Mouse (Mus musculus) forebrain, embryonic 10.5 days (tissue): ENCODE data around the gene Krt78. TPM values are rescaled to one million over a fixed set of nuclear protein-coding genes. Genes with fewer than 3 reads are reported as not detected.
A peak's percentile ranks its signal among the peaks of the same experiment; 100 is the strongest.

Source experiments
- DNase-seq: peaks from one replicate; pipeline ENCODE4 v3.0.0-alpha.2; 2017; ENCODE audit warnings: low spot score; ENCODE audit errors: extremely low spot score
- H3K27ac ChIP-seq: fragments of 300-500 bp; sonication (generic); 2 replicates; pipeline ENCODE4 v1.5.1; 2016; ENCODE audit warnings: mild to moderate bottlenecking
- H3K27me3 ChIP-seq: fragments of 300-500 bp; sonication (generic); 2 replicates; pipeline ENCODE4 v1.6.1; 2016; ENCODE audit warnings: mild to moderate bottlenecking; ENCODE audit not compliant: poor library complexity, severe bottlenecking
- H3K36me3 ChIP-seq: fragments of 300-500 bp; sonication (generic); replicated peaks from 2 replicates; pipeline ENCODE4 v1.6.1; 2016; ENCODE audit warnings: mild to moderate bottlenecking, moderate library complexity
- H3K4me1 ChIP-seq: fragments of 300-500 bp; sonication (generic); 2 replicates; pipeline ENCODE4 v1.6.1; 2016
- H3K4me3 ChIP-seq: fragments of 300-500 bp; sonication (generic); 2 replicates; pipeline ENCODE4 v1.5.1; 2016; ENCODE audit warnings: mild to moderate bottlenecking, moderate library complexity
- H3K9me3 ChIP-seq: fragments of 300-500 bp; sonication (generic); 2 replicates; pipeline ENCODE4 v1.6.1; 2016; ENCODE audit warnings: mild to moderate bottlenecking, moderate library complexity
- WGBS: fragments of 180-500 bp; shearing (Covaris S2); methylation state at CpG from one replicate; pipeline ENCODE4 v1.1.7; 2016; 5-methylcytosine and 5-hydroxymethylcytosine counted together
- polyA plus RNA-seq: library from polyadenylated mRNA; unstranded; fragments of >200 nt; fragmentation: Nextera tagmentation; extraction: Ambion mirVana; gene quantifications from 2 replicates; pipeline ENCODE4 v1.2.1, GENCODE M21; 2016

Krt78 gene
- polyA plus RNA-seq, 1 experiment from 2014 or later = not detected

DNA sequence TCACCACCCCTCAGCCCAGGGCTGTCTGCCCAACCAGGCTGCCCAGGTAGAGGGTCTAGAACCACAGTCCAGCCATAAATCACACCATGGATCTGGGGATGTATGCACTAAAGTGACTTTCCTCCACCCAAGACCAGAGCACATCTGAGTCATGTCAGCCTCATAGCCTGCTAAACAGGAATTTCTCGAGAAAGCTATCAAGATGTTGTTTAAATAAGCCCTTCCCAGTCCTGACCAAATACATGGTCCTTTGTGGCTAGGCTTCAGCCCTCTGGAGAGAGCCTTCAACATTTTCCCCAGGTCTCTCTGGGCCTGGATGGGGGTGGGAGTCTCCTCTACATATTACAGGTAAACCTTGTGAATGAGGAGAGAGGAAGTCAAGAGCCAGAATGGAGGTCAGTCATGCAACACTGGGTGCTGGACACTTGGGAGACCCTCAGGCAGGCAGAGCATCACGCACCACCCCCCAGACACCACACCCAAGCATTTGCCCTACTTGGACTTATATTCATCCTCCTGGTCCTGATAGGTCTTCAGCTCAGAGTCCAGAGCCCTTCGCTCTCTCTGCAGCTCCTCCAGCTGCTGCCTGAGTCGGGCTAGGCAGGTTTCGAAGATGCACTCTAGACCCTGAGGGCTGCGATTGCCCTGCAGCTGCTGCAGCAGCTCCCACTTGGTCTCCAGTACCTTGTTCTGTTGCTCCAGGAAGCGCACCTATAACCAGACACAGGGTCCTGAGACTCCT, 1.2 kb downstream of the Krt78 start:
- no peaks in the 10 kb centered on the region for H3K27me3 ChIP-seq
- no peaks in the 10 kb centered on the region for H3K4me1 ChIP-seq
- no peaks in the 10 kb centered on the region for H3K36me3 ChIP-seq
- no peaks in the 10 kb centered on the region for H3K9me3 ChIP-seq
- no peak overlapping the region for H3K4me3 ChIP-seq
- 90% methylated on average over 7 of the region's 7 CpGs for WGBS
- no peak overlapping the region for H3K27ac ChIP-seq
- no peak for DNase-seq

DNA sequence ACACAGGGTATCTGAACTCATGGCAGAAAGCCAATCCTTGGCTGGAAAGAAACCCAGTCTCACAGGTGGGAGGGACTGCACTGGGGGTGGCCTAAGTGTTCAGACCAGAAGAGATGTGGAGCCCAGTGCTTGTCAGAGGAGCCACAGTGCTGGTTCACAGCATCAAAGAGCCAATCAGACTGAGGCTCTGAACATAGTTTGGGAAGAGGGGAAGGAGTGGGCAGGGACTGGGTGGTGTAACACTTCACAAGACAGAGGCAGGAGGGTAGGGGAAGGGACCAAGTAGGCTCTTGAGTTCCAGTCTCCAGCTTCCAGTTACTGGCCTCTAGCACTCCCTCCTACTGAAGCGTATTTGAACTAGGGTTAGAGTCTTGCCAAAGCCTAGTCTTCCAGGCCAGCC, 8.7 kb downstream of the Krt78 start:
- Histone ChIP-seq H3K9me3 (no peaks in the 10 kb centered on the region), H3K27ac (no peak overlapping the region), H3K4me3 (no peak overlapping the region), H3K4me1 (0 out of 2 replicates have a peak, but pooled peaks cover 3% of the 10 kb centered on the region), H3K36me3 (no peaks in the 10 kb centered on the region), H3K27me3 (no peaks in the 10 kb centered on the region)
- WGBS = 89% methylated on average over 1 of the region's 1 CpGs
- DNase-seq = no peak

DNA sequence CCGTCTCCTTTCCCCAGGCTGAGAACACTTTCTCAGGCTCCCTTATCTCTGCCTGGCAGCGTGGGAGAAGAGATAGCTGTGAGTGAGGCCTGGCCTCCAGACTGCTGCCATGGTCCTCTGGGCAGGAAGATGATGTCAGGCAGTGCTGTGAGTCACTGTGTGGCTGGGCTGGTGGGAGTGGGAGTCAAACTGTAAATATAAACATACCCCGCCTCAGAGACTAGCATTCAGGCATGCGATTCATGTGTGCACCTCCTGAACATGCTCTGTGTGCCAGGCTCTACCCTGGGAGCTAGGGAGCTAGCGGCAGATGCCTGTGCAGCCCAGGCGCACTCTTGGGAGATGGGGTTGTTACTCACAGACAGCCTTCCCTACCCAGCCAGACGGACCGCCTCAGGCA, 12.1 kb downstream of the Krt78 start:
- DNase-seq = no peak
- peaks cover 7% of the 10 kb centered on the region; the same call in 1 of the 2 replicates for H3K4me1 ChIP-seq
- H3K4me3 ChIP-seq = no peak overlapping the region
- H3K27me3 ChIP-seq = no peaks in the 10 kb centered on the region
- 79% methylated on average over 8 of the region's 8 CpGs for WGBS
- H3K36me3 ChIP-seq = no peaks in the 10 kb centered on the region
- no peaks in the 10 kb centered on the region for H3K9me3 ChIP-seq
- H3K27ac ChIP-seq = no peak overlapping the region

DNA sequence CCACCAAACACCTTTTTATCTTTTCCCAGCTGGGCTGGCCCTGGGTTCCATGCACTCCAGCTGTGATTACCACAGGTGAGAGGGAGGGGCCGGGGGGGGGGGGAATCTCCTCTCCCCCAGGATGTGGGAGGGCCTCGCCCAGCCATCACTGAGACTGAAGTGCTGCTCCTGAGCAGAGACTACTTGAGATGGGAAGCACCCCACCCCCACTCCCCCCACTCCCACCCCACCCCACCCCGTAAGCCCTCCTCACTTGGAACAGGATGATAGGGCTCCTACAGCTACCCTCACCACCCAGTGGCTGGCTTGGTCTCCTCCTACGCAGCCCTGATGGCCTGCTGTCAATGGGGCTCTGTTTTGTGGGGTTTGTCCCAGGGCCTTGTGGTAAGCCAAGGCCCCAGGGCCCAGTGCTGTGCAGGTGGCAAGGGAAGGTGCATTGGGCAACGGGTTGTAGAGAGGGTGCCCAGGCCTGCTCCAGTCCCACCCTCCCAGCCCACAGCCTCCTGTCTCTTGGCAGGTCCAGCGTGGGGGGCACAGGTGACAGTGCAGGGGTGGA, 13.7 kb downstream of the Krt78 start, which contains the start of gene Krt79:
Gene Krt79 (minus strand): TSS at position 51 of the 556 bp plus-strand sequence.
- Histone ChIP-seq H3K4me3 (no peak within 1 kb of the TSS), H3K4me1 (peaks cover 7% of the 10 kb centered on the region; the same call in 1 of the 2 replicates), H3K9me3 (no peaks in the 10 kb centered on the region), H3K27ac (peak within 1 kb of the TSS; percentile 15; the same call in 1 of the 2 replicates), H3K36me3 (no peaks in the 10 kb centered on the region), H3K27me3 (no peaks in the 10 kb centered on the region)
- DNase-seq = no peak
- WGBS = 71% methylated on average over 6 of the region's 6 CpGs

DNA sequence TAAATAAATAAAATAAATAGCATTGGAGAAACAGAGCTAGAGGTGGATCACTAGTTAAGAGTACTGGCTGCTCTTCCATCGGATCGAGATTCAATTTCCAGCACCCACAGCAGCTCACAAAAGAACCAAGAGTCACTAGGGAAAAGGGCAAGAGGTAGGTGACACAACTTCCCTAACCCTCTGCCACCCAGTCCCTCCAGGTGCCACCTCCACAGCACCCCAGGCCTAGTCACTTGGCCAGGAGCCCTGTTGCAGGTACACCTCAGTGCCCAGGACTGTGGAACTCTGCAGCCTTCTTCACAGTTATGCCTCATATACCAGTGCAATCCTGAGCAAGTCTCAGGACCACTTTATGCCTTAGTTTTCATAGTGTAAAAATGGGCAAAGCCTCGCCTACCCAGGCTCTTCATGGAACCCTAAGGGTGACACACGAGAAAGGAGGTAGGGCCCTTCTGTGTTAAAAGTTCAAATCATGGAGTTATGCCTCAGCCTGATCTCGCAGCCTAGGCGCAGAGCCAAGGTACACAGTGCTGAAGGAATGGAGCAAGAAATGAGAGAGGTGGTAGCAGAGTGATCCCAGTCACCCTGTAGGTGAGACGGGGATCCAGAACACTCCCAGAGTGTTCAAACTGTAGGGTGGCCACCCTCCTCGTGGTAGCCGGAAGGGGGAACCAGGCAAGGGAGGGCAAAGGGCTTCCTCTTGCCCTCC, 15.3 kb downstream of the Krt78 start:
- Histone ChIP-seq H3K27me3 (no peaks in the 10 kb centered on the region), H3K4me1 (peaks cover 7% of the 10 kb centered on the region; the same call in 1 of the 2 replicates), H3K9me3 (no peaks in the 10 kb centered on the region), H3K27ac (no peak overlapping the region), H3K4me3 (no peak overlapping the region), H3K36me3 (no peaks in the 10 kb centered on the region)
- WGBS = 90% methylated on average over 9 of the region's 9 CpGs
- DNase-seq = no peak

DNA sequence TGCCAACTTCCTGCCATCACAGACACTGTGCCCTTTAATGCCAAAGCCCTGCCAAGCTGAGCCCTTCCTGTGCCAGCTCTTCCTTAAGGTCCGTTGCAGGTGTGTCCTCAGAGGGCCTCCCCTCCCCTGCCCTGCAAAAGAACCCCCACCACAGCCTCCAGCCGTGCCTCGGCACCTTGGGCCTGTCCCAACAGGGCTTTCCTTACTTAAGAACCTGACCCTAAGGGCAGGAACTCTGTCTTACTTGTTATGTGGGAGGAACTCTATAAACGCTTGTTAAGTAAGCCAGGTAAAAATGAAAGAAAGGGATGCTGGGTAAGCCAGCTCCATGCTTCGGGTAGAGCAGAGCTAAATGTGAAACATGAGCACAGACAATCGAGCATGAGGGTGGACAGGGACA, 21.1 kb downstream of the Krt78 start:
- Histone ChIP-seq H3K36me3 (no peaks in the 10 kb centered on the region), H3K4me3 (no peak overlapping the region), H3K4me1 (peaks cover 20% of the 10 kb centered on the region), H3K27me3 (peaks cover 41% of the 10 kb centered on the region), H3K9me3 (no peaks in the 10 kb centered on the region), H3K27ac (no peak overlapping the region)
- 82% methylated on average over 6 of the region's 6 CpGs for WGBS
- no peak for DNase-seq

DNA sequence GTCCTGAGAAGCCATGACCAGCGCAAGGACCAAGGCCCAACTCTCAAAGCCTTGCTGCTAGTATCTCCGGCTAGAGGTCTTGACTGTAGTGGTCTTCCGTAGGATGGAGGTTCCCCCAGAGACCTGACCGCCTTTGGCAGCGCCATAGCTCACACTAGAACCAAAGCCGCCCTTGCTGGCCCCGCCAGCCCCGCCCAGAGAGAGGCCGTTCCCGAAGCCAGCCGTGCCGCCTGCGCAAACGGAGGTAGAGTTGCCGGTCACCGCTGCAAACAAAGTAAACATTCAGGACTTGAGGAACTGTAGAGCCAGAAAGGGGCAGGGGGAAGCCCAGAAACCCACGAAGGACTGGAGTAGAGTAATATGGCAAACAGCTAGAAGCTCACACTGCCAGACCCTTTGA, 24.4 kb downstream of the Krt78 start:
- peaks cover 46% of the 10 kb centered on the region for H3K27me3 ChIP-seq
- 4% methylated on average over 17 of the region's 17 CpGs for WGBS
- H3K4me3 ChIP-seq = peak overlapping the region; percentile 39
- no peaks in the 10 kb centered on the region for H3K9me3 ChIP-seq
- 0 out of 2 replicates have a peak overlapping the region, but pooled peaks have one; percentile 9 for H3K27ac ChIP-seq
- DNase-seq = peak; percentile 29
- no peaks in the 10 kb centered on the region for H3K36me3 ChIP-seq
- peaks cover 20% of the 10 kb centered on the region for H3K4me1 ChIP-seq

DNA sequence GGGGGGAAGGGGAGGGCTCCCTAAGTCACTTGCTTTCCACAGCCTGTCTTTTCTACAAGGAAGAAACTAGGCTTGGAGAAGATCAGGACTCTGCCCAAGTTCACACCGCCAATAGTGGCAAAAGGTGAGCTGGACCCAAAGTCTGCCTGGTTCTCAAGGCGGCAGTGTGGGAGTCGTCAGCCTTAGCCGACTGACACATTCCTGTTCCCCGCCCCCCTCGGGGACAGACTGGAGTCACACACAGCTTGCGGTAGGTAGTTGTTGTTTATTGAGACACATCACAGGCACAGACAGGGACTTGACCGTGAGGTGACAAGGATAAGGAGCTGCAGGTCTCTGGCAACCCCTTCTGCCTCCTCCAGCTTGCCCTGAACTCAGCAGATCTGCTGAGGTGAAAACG, 25.0 kb downstream of the Krt78 start:
- H3K27me3 ChIP-seq = peaks cover 46% of the 10 kb centered on the region
- no peaks in the 10 kb centered on the region for H3K36me3 ChIP-seq
- no peak overlapping the region for H3K27ac ChIP-seq
- 22% methylated on average over 9 of the region's 9 CpGs for WGBS
- H3K4me3 ChIP-seq = peak overlapping the region; percentile 39
- no peak for DNase-seq
- H3K9me3 ChIP-seq = no peaks in the 10 kb centered on the region
- H3K4me1 ChIP-seq = peaks cover 20% of the 10 kb centered on the region

DNA sequence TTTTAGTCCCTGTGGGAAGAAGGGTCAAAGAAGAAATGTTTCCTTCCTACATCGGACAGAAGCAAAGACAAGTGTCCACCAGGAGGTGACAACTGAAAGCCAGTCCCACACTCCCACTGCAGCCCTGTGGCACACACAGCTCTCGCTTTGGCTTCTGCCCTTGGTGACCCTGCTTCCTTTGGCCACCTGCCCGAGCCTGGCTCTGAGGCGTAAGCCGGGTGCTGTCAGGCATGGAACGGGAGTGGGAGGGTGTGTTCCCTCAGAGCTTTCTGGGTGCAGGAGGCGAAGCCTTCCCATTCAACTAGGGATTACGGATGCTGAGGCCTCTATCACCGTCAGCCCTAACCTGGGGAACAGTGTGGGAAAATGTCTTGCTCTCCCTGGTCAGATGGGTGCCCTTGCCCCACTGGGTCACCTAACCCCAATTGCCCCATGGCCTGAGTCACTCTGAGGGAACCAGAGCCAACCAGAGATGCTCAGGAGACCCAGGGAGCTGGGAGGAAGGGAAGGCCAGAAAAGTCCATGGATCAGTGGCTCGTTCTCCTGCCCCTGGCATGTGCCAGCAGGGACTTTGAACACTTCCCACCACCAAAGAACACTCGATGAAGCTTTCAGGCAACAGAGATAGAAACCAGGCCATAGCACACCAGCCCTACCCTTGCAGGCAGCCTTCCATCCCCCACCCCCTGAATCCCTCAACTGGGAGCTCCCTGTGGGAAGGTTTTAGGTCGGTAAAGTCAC, 26.6 kb downstream of the Krt78 start:
- 67% methylated on average over 12 of the region's 12 CpGs for WGBS
- DNase-seq = no peak
- Histone ChIP-seq H3K9me3 (no peaks in the 10 kb centered on the region), H3K27me3 (peaks cover 46% of the 10 kb centered on the region), H3K4me1 (peaks cover 20% of the 10 kb centered on the region), H3K4me3 (no peak overlapping the region), H3K36me3 (no peaks in the 10 kb centered on the region), H3K27ac (no peak overlapping the region)

DNA sequence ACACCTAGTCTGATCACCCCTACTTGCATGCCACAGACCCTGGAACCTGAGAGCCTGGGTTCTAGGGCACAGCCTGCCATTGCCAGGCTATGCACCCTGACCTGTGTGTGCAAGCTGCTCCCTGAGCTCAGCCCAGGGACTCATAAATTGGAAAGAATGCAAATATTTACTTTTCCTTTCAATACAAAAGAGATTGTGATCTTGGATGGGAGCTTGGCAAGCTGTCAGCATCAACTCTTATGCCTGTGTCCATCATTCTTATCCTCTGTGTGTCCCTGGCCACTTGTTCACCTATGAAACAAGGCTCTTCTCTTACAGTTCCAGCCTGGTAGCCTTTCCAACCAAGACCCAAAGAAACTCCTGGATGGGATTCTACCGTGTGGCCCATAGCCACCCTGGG, 29.0 kb downstream of the Krt78 start:
- no peaks in the 10 kb centered on the region for H3K36me3 ChIP-seq
- DNase-seq = no peak
- H3K4me1 ChIP-seq = peaks cover 12% of the 10 kb centered on the region
- H3K9me3 ChIP-seq = no peaks in the 10 kb centered on the region
- peaks cover 23% of the 10 kb centered on the region for H3K27me3 ChIP-seq
- H3K27ac ChIP-seq = no peak overlapping the region
- no peak overlapping the region for H3K4me3 ChIP-seq
- 93% methylated on average over 1 of the region's 1 CpGs for WGBS

DNA sequence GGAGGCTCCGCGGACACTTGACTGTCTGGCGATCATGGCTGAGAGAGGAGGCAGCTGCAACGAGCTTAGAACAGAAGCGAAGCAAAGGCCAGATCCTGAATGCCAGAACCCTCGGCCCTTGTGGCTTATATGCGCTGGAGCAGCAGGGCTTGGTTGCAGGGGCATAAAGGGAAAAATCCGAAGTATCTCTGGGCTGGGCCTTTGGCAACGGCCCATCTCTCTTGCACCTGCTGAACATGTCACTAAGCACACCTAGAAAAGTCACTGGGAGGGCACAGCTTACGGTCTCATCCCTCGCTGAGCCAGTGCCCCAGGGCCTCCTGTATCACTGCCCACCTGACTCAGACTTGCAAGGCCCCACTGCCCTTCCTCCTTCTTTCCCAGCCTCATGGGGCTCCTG, 29.5 kb downstream of the Krt78 start, which contains the start of gene Krt4:
Gene Krt4 (minus strand): TSS at position 101 of the 400 bp plus-strand sequence.
- H3K27ac ChIP-seq = no peak within 1 kb of the TSS
- H3K4me3 ChIP-seq = no peak within 1 kb of the TSS
- WGBS = 86% methylated on average over 11 of the region's 11 CpGs
- no peak for DNase-seq
- peaks cover 8% of the 10 kb centered on the region for H3K4me1 ChIP-seq
- peaks cover 20% of the 10 kb centered on the region for H3K27me3 ChIP-seq
- H3K9me3 ChIP-seq = no peaks in the 10 kb centered on the region
- no peaks in the 10 kb centered on the region for H3K36me3 ChIP-seq

DNA sequence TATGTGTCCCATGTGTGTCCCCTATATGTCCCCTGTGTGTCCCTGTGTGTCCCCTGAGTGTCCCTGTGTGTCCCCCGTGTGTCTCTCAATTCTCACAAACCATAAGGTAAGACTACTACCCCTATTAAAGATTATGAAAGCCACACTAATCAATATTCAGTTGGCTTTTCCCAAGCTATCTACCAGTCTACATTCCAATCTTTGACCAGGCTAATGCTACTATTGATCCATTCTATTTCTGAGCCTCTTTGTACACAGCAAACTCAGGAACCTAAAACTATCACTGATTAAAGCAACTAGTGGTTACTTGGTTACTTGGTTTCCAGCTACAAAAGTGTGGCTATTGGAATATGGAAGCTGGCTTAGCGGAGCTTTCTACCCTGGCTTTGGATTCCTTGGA, 31.8 kb downstream of the Krt78 start:
- Histone ChIP-seq H3K9me3 (no peaks in the 10 kb centered on the region), H3K27me3 (no peaks in the 10 kb centered on the region), H3K4me1 (no peaks in the 10 kb centered on the region; the same call in 1 of the 2 replicates), H3K36me3 (no peaks in the 10 kb centered on the region), H3K4me3 (no peak overlapping the region), H3K27ac (no peak overlapping the region)
- DNase-seq = no peak
- 92% methylated on average over 2 of the region's 2 CpGs for WGBS
